Mouse (Mus musculus): ENCODE results near the gene Eif4e. TPM values are rescaled to one million over a fixed set of nuclear protein-coding genes. Genes with fewer than 3 reads are reported as not detected.

The Eif4e gene
- total and polyA plus RNA-seq, 3 experiments = 83.5 to 490 (median 363) TPM

DNA sequence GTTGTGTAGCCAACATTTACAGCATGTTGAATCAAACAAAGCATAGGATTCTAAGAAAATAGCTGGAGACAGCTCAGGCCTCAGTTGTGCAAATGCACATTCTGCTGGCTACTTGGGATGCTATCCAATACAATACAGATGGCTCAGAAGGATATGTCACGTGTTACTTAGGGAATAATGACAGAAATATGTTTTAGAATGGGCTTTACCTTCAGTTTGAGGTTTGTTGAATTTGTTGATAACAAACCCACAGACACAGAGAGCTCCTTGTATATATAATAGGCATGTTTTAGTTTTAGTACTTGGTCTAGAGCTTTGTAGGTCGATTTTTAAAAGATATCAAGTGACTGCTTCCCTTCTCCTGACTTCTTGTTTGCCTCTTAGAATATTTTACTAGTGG, 6.8 kb downstream of the Eif4e start (continued):
- TF ChIP-seq POLR2AphosphoS5 (IDR thresholded peaks at IDR 0.05; ENCODE audit: borderline replicate concordance, low read depth, low read length) (no peak), TCF12 (IDR thresholded peaks at IDR 0.05; ENCODE audit: low read depth, low read length) (no peak), USF1 (IDR thresholded peaks at IDR 0.05; ENCODE audit: low read depth, low read length) (peak; percentile 81), RAD21 (IDR thresholded peaks at IDR 0.05; ENCODE audit: low read depth, low read length) (no peak), MXI1 (IDR thresholded peaks at IDR 0.05; ENCODE audit: low read depth, low read length) (peak; percentile 88), MYC (IDR thresholded peaks at IDR 0.05; ENCODE audit: low read depth, low read length) (no peak), NELFE (IDR thresholded peaks at IDR 0.05; ENCODE audit: low read depth, low read length) (no peak), GABPA (IDR thresholded peaks at IDR 0.05; ENCODE audit: low read depth, low read length) (no peak), CTCF (IDR thresholded peaks at IDR 0.05 in 2 of 3, conservative IDR thresholded peaks at IDR 0.05 in 1 of 3; ENCODE audit: control insufficient read depth in 1 of 3, insufficient read depth in 1 of 3, low read depth in 2 of 3, low read length in 3 of 3, poor library complexity in 1 of 3, severe bottlenecking in 1 of 3) (no peak), E2F4 (IDR thresholded peaks at IDR 0.05; ENCODE audit: borderline replicate concordance, low read depth, low read length) (no peak), ZNF384 (IDR thresholded peaks at IDR 0.05; ENCODE audit: low read depth, low read length) (no peak), RCOR1 (IDR thresholded peaks at IDR 0.05; ENCODE audit: low read depth, low read length) (no peak), CHD2 (IDR thresholded peaks at IDR 0.05; ENCODE audit: low read length) (no peak), POLR2AphosphoS2 (IDR thresholded peaks at IDR 0.05; ENCODE audit: low read length) (no peak)

DNA sequence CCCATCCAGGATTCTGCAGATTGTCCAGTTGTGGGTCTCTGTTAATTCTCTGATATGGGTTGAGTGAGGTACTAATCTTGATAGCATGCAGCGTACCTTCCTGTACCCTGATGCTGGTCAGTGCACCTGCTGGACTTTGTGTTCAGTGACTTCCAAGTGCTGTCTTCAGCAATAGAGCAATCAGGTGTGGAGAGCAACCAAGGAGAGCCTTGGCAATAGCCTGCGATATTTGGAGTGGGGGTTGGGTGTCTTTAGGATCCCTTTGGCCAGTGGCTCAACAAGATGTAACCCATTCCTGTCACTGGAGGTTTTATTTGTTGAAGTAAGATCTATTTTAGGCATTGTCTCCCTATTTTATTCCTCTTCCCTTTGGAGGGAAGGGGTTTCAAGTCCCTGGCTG, 10.1 kb downstream of the Eif4e start:
- Histone ChIP-seq H3K27ac (ENCODE audit: control insufficient read depth, low read depth, low read length) (no peak overlapping the region), H3K4me3 (ENCODE audit: control insufficient read depth in 1 of 2, insufficient read depth in 1 of 2, low read depth in 2 of 2, low read length in 2 of 2) (no peak overlapping the region), H3K27me3 (ENCODE audit: control insufficient read depth in 1 of 2, insufficient read depth in 2 of 2, low read length in 2 of 2) (no peaks in the 10 kb centered on the region), H3K4me1 (ENCODE audit: control insufficient read depth in 1 of 2, insufficient read depth in 2 of 2, low read length in 2 of 2) (peaks cover 33 to 37% of the 10 kb centered on the region in 2 experiments), H3K9me3 (replicated peaks; ENCODE audit: insufficient read depth, low read length) (no peaks in the 10 kb centered on the region), H3K79me2 (ENCODE audit: control insufficient read depth, insufficient read depth, low read length, poor library complexity) (peaks cover 85% of the 10 kb centered on the region), H3K36me3 (ENCODE audit: control insufficient read depth in 1 of 2, insufficient read depth in 2 of 2, low read length in 2 of 2) (peaks cover 13 to 73% of the 10 kb centered on the region in 2 experiments), H3K9ac (ENCODE audit: control insufficient read depth, low read depth, low read length, poor library complexity, severe bottlenecking) (no peak overlapping the region)
- no peak for TF ChIP-seq BHLHE40 (IDR thresholded peaks at IDR 0.05; ENCODE audit: borderline replicate concordance, low read depth, low read length)
- no peak for TF ChIP-seq ZNF384 (IDR thresholded peaks at IDR 0.05; ENCODE audit: low read depth, low read length)
- TF ChIP-seq CHD2 (IDR thresholded peaks at IDR 0.05; ENCODE audit: low read length) = no peak
- no peak for TF ChIP-seq NRF1 (IDR thresholded peaks at IDR 0.05; ENCODE audit: insufficient read depth, low read depth, low read length, poor library complexity, severe bottlenecking)
- TF ChIP-seq POLR2AphosphoS2 (IDR thresholded peaks at IDR 0.05; ENCODE audit: low read length) = no peak
- TF ChIP-seq EP300 (IDR thresholded peaks at IDR 0.05; ENCODE audit: low read depth in 1 of 2, low read length in 2 of 2) = no peak
- TF ChIP-seq ZC3H11A (IDR thresholded peaks at IDR 0.05; ENCODE audit: low read depth, low read length) = no peak
- TF ChIP-seq POLR2A (IDR thresholded peaks at IDR 0.05; ENCODE audit: control insufficient read depth in 1 of 2, insufficient read depth in 1 of 2, low read depth in 1 of 2, low read length in 2 of 2, poor library complexity in 1 of 2) = no peak
- no peak for TF ChIP-seq NELFE (IDR thresholded peaks at IDR 0.05; ENCODE audit: low read depth, low read length)
- DNase-seq (ENCODE audit: low read depth, low spot score) = no peak
